Mouse (Mus musculus) stomach, embryonic 15.5 days (tissue): Measurements from ENCODE around the gene Apopt1. TPM values are rescaled to one million over a fixed set of nuclear protein-coding genes. Genes with fewer than 3 reads are reported as not detected.
A peak's percentile ranks its signal among the peaks of the same experiment; 100 is the strongest.
"Not testable (repeated sequence)": the region's sequence is repeated elsewhere in the genome, so short reads cannot be mapped to it uniquely, and the experiment has no call there.

Source experiments
- ATAC-seq: fragments of 200-750 bp; cut with Nextera tagmentation; 2 replicates; pipeline ENCODE4 v1.8.0; 2017; ENCODE audit warnings: low read depth, moderate number of reproducible peaks, moderate TSS enrichment; ENCODE audit not compliant: insufficient read depth, low FRiP score
- H3K27ac ChIP-seq: fragments of 300-500 bp; sonication (generic); 2 replicates; pipeline ENCODE4 v1.5.1; 2015; ENCODE audit warnings: mild to moderate bottlenecking, inconsistent platforms
- H3K27me3 ChIP-seq: fragments of 300-500 bp; sonication (generic); replicated peaks from 2 replicates; pipeline ENCODE4 v1.6.1; 2015; ENCODE audit warnings: inconsistent platforms
- H3K36me3 ChIP-seq: fragments of 300-500 bp; sonication (generic); 2 replicates; pipeline ENCODE4 v1.6.1; 2015; ENCODE audit warnings: inconsistent platforms
- H3K4me1 ChIP-seq: fragments of 300-500 bp; sonication (generic); 2 replicates; pipeline ENCODE4 v1.6.1; 2015; ENCODE audit warnings: inconsistent platforms
- H3K4me2 ChIP-seq: fragments of 300-500 bp; sonication (generic); 2 replicates; pipeline ENCODE4 v1.6.1; 2015; ENCODE audit warnings: mild to moderate bottlenecking, inconsistent platforms
- H3K4me3 ChIP-seq: fragments of 300-500 bp; sonication (generic); replicated peaks from 2 replicates; pipeline ENCODE4 v1.5.1; 2015; ENCODE audit warnings: inconsistent platforms
- H3K9ac ChIP-seq: fragments of 300-500 bp; sonication (generic); 2 replicates; pipeline ENCODE4 v1.6.1; 2015; ENCODE audit warnings: inconsistent platforms
- H3K9me3 ChIP-seq: fragments of 300-500 bp; sonication (generic); 2 replicates; pipeline ENCODE4 v1.6.1; 2016; ENCODE audit warnings: inconsistent platforms
- WGBS: fragments of 180-500 bp; shearing (Covaris S2); methylation state at CpG from one replicate; pipeline ENCODE4 v1.1.7; 2015; 5-methylcytosine and 5-hydroxymethylcytosine counted together
- polyA plus RNA-seq: library from polyadenylated mRNA; unstranded; fragments of >200 nt; fragmentation: Nextera tagmentation; extraction: Ambion mirVana; gene quantifications from 2 replicates; pipeline ENCODE4 v1.2.1, GENCODE M21; 2015

Gene Apopt1
- polyA plus RNA-seq, 1 experiment from 2014 or later = 46.4 TPM

DNA sequence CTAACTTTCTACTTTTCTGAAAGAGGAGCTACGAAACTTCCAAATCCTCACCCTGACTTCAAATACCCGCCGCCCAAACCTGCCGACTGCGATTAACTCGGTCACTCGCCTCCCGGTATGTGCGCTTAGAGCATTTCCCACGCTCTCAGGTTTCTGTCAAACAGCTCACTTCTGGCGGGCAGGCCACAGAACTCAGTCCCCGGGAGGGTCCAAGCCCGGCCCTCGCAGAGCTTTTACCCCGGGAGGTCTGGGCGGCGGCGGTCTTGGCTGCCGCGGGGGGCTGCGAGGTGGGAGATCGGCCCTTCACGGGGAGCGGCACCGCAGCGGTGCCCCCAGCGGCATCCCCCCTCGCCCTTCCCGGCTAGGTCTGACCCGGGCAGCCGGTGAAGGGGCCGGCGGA, 585 bp upstream of the Apopt1 start:
- Histone ChIP-seq H3K9me3 (no peaks in the 10 kb centered on the region), H3K4me3 (peak overlapping the region; percentile 77), H3K4me2 (peak overlapping the region; percentile 72), H3K27me3 (no peaks in the 10 kb centered on the region), H3K27ac (peak overlapping the region; percentile 62), H3K9ac (peak overlapping the region; percentile 84), H3K4me1 (peaks cover 20% of the 10 kb centered on the region), H3K36me3 (peaks cover 32% of the 10 kb centered on the region)
- under 1% methylated on average over 33 of the region's 33 CpGs for WGBS
- ATAC-seq = peak; percentile 47; the same call in 1 of the 2 replicates

DNA sequence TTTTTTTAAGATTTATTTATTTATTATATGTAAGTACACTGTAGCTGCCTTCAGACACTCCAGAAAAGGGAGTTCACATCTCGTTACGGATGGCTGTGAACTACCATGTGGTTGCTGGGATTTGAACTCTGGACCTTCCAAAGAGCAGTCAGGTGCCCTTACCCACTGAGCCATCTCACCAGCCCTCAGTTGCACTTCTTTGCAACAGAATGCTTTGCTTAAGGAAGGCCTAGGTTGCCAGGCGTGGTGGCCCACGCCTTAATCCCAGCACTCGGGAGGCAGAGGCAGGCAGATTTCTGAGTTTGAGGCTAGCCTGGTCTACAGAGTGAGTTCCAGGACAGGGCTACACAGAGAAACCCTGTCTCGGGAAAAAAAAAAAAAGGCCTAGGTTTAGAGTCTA, 819 bp downstream of the Apopt1 start:
- Histone ChIP-seq H3K4me3 (peak overlapping the region; percentile 77), H3K4me1 (peaks cover 20% of the 10 kb centered on the region), H3K4me2 (peak overlapping the region; percentile 72), H3K36me3 (peaks cover 25% of the 10 kb centered on the region)
- ATAC-seq, H3K9ac ChIP-seq, H3K9me3 ChIP-seq, H3K27ac ChIP-seq, H3K27me3 ChIP-seq: not testable (repeated sequence)
- 70% methylated on average over 6 of the region's 6 CpGs for WGBS

DNA sequence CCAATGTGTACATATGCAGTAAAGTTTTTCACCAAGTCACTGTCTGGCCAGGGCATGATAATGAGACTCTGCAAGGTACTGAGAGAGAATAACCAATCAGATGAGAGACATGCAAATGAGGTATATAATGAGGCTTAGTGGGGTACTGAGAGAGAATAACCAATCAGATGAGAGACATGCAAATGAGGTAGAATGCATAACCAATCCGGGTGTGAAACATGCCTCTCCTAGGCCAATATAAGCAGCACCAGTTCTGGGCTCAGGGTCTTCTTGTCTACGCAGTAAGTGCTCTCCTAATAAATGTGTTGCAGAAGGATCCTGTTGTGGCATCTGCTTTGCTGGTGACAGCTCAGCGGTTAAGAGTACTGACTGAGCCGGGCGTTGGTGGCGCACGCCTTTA, 3.4 kb downstream of the Apopt1 start:
- 0 out of 2 replicates have a peak, but pooled peaks cover 4% of the 10 kb centered on the region for H3K36me3 ChIP-seq
- no peak overlapping the region for H3K27ac ChIP-seq
- H3K9ac ChIP-seq = no peak overlapping the region
- 96% methylated on average over 7 of the region's 7 CpGs for WGBS
- H3K9me3 ChIP-seq = no peaks in the 10 kb centered on the region
- ATAC-seq = no peak
- no peak overlapping the region for H3K4me2 ChIP-seq
- H3K27me3 ChIP-seq = no peaks in the 10 kb centered on the region
- H3K4me1 ChIP-seq = peaks cover 18% of the 10 kb centered on the region
- H3K4me3 ChIP-seq = no peak overlapping the region

DNA sequence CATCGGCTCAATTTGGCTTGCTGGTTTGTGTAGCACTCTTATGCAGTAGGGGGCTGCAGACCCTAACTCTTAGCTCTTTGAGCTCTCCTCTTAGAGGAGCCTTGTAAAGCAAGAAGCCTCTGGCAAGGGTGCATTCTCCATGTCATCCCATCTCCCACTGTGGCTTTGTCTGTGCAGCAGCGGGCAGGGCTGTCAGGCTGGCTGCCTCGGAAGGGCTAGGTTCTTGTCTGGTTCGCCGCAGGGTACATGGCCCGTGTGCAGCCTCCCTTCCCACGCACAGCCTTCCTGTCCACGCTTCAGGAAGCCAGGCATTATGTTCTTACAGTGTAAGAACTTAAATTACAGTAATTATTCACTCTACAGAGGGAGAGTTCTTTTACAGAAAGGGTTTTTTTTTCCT, 5.6 kb downstream of the Apopt1 start:
- no peak overlapping the region for H3K9ac ChIP-seq
- H3K4me1 ChIP-seq = peaks cover 13% of the 10 kb centered on the region
- ATAC-seq = no peak
- H3K4me2 ChIP-seq = no peak overlapping the region
- H3K36me3 ChIP-seq = 0 out of 2 replicates have a peak, but pooled peaks cover 4% of the 10 kb centered on the region
- H3K9me3 ChIP-seq = no peaks in the 10 kb centered on the region
- H3K27ac ChIP-seq = no peak overlapping the region
- no peak overlapping the region for H3K4me3 ChIP-seq
- H3K27me3 ChIP-seq = no peaks in the 10 kb centered on the region
- 63% methylated on average over 8 of the region's 8 CpGs for WGBS

DNA sequence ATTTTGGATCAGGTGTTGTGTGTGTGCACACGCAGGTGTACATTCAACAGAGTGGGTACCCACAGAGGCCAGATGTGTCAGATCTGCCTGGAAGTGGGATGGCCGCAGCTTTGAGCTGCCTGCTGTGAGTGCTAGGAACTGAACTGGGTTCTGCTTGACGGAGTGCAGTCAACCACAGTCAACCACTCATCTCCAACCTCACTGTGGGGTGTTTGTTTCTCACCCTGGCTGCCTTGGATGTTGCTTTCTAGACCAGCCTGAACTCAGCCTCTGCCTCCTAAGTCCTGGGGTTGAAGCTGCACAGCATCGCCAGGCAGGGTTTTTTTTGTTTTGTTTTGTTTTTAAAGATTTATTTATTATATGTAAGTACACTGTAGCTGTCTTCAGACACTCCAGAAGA, 7.2 kb downstream of the Apopt1 start:
- no peak for ATAC-seq
- 85% methylated on average over 4 of the region's 4 CpGs for WGBS
- Histone ChIP-seq H3K9me3 (no peaks in the 10 kb centered on the region), H3K9ac (no peak overlapping the region), H3K4me2 (no peak overlapping the region), H3K36me3 (0 out of 2 replicates have a peak, but pooled peaks cover 4% of the 10 kb centered on the region), H3K4me3 (no peak overlapping the region), H3K27me3 (no peaks in the 10 kb centered on the region), H3K27ac (no peak overlapping the region), H3K4me1 (no peaks in the 10 kb centered on the region)

DNA sequence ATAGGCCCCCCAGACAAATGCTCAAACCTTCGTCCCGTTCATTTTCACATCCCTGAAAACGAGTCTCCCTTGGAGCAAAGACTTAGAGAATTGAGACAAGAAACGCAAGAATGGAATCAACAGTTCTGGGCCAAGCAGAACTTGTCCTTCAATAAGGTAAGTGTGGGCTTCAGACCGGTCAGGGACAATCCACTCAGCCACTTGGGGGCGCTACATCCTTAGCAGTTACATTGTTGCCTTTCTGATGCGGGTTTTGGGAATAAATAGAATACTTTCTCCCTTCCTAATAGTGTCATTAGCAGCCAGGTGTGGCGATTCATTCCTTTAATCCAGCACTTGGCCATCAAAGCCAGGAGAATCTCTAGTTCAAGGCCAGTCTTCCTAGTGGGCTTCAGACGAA, 9.6 kb downstream of the Apopt1 start:
- Histone ChIP-seq H3K36me3 (no peaks in the 10 kb centered on the region), H3K4me1 (no peaks in the 10 kb centered on the region), H3K27me3 (no peaks in the 10 kb centered on the region), H3K4me3 (no peak overlapping the region), H3K27ac (no peak overlapping the region), H3K4me2 (no peak overlapping the region), H3K9ac (no peak overlapping the region), H3K9me3 (no peaks in the 10 kb centered on the region)
- ATAC-seq = no peak
- 74% methylated on average over 9 of the region's 9 CpGs for WGBS

DNA sequence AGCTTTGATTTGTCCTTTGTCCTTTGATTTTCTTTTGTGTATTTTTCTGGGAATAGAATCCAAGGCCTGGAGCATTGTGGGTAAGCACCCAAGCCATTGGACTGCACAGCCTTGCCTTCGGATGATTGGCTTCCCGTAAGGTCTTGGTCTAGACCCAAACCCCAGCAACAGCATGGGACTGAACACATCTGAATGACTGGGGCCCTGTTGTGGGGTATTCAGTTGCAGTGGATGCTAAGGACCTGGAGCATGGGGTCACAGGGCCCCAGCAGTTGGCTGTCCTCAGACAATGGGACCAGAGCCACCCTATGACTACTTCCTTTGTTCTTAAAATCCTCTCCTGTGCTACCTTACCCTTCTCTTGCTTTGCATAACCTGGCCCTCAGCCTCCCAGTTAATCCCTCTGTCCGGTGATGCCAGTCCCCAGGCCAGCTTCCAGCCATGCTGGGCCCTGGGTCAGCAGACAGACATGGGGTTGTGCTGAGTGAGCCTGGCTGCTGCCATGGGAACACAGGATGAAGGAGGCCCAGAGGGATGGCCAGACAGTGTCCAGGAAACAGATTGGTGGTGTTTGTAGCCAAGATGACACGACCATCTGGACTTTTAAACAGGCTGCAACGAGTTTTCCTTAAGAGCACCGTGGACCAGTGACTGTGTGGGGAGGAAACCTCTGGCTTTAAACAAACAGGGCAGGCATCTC, 11.7 kb downstream of the Apopt1 start:
- Histone ChIP-seq H3K4me1 (no peaks in the 10 kb centered on the region), H3K9ac (no peak overlapping the region), H3K27me3 (no peaks in the 10 kb centered on the region), H3K27ac (no peak overlapping the region), H3K4me2 (no peak overlapping the region), H3K36me3 (peaks cover under 1% of the 10 kb centered on the region; the same call in 1 of the 2 replicates), H3K9me3 (no peaks in the 10 kb centered on the region), H3K4me3 (no peak overlapping the region)
- ATAC-seq = peak; percentile 59
- WGBS = 64% methylated on average over 6 of the region's 6 CpGs

DNA sequence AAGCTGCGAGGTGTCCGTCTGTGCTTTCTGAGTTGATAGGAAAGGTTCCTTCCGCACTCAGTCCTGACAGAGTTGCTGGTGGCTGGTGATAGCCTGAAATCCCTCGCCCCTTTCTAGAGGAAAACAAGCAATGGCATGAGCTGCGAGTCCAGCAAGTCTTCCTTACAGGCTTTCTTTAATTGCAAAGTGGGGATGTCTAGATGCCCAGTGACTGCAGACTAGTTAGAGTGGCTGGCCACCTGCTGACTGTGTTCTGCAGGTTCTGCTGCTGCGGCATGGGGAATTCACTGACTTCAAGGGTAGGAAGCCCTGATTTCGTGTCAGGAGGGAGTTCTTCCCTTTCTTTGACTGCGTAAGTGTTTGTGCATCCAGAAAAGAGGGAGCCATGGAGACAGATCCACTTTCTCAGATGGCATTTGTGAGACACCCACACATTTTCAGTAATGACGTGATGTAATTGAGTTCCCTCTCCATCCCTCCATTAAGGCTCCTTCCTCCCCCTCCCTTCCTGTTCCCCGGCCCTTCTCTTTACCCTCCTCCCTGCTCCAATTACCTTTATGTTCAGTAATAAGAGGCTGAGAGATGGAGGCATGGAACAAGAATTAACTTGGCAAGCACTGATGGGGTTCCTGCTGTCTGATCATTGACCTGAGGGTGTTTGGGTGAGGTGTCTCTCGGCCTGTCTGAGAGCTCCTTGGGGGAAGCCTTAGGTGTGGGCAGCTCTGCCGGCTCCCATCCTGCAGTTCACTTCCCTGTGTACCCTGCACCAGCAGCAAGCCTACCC, 12.5 kb downstream of the Apopt1 start:
- no peak overlapping the region for H3K9ac ChIP-seq
- peaks cover 3% of the 10 kb centered on the region; the same call in 1 of the 2 replicates for H3K36me3 ChIP-seq
- no peak overlapping the region for H3K27ac ChIP-seq
- H3K4me3 ChIP-seq = no peak overlapping the region
- no peaks in the 10 kb centered on the region for H3K4me1 ChIP-seq
- ATAC-seq = peak; percentile 15; the same call in 1 of the 2 replicates
- H3K27me3 ChIP-seq = no peaks in the 10 kb centered on the region
- H3K4me2 ChIP-seq = no peak overlapping the region
- 74% methylated on average over 12 of the region's 12 CpGs for WGBS
- H3K9me3 ChIP-seq = no peaks in the 10 kb centered on the region

DNA sequence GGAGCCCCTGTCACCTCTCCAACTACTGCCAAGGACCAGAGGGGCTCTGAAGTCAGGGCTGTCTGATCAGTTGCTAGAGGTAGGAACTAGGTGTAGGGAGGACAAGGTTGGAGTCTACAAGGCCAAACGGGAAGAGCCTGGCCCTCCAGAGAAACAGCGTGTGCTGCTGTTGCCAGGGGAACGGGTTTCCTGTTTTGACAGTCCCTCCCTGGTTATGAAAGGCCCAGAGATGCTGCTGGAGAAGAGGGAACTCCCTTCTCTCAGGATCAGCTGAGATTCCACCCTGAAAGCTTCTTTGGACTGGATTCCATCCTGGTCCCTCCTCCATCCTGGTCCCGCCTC, 13.0 kb downstream of the Apopt1 start:
- Histone ChIP-seq H3K9me3 (no peaks in the 10 kb centered on the region), H3K27ac (no peak overlapping the region), H3K9ac (no peak overlapping the region), H3K36me3 (peaks cover 3% of the 10 kb centered on the region; the same call in 1 of the 2 replicates), H3K27me3 (no peaks in the 10 kb centered on the region), H3K4me1 (no peaks in the 10 kb centered on the region), H3K4me2 (no peak overlapping the region), H3K4me3 (no peak overlapping the region)
- ATAC-seq = peak; percentile 36; the same call in 1 of the 2 replicates
- 55% methylated on average over 4 of the region's 4 CpGs for WGBS

DNA sequence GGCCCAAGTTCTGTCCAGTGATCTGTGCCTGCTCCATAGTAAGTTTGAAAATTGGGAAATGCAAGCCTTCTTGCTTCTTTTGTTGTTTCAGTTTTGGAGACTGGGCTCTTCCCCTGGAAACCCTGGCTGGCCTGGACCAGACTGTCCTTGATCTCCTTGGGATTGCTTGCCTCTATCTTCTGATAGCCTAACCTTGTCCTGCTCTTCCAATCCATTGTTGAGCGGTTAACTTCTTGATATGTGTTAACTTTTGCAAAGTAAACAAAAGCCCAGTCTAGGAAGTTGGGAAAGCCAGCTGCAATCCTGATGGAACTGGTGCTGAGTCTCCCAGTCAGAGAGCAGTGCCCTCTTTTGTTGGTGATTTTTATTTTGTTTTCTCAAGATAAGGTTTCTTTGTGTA, 14.9 kb downstream of the Apopt1 start:
- Histone ChIP-seq H3K4me1 (no peaks in the 10 kb centered on the region), H3K9me3 (no peaks in the 10 kb centered on the region), H3K27me3 (no peaks in the 10 kb centered on the region), H3K27ac (no peak overlapping the region), H3K9ac (no peak overlapping the region), H3K4me3 (no peak overlapping the region), H3K36me3 (peaks cover 3% of the 10 kb centered on the region; the same call in 1 of the 2 replicates), H3K4me2 (no peak overlapping the region)
- no peak for ATAC-seq
- 64% methylated on average over 1 of the region's 1 CpGs for WGBS

DNA sequence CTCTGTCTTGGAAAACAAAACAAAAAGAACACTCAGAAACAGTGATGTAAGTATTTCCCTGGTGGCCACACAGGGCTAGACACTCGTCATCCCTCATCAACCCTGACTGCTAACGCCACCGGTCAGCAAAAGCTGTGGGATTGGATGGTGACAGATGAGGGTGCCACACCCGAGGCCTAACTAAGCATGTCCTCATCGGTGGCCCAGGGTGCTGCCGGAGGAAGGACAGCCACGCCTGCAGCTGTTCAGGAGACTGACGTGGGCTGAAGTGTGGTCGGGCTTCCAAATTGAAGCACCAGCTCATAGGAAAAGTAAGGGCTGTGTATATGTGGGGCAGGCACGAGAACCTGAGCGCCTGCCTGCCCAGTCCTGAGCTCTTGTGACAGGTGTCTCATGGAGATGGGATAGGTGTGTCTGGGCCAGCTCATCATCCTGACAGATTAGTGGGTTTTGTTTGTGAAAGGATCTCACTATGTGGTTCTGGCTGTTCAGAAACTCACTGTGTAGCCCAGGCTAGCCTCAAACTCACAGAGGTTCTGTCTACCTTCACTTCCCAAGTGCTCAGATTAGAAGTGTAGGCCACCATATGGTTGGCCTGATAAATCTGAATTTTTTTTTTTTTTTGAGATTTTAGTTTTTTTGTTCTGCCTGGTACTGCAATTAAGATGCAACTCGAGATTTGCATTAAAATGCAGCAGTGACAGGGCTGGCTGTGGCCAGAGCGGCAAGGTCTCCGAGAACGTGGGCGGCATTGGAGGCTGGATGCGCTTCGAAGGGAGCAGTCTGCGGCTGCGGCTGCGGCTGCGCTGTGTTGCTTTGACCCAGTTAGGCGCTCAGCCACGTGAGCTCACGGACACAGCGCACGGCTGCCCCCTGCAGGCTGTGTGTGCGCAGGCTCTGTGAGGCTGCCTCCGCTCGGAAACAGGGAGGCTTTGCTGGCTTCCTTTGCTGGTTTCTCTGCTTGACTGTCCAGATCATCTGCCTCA, 19.1 kb downstream of the Apopt1 start:
- H3K9ac ChIP-seq = no peak overlapping the region
- ATAC-seq = peak; percentile 83
- H3K36me3 ChIP-seq = peaks cover 3% of the 10 kb centered on the region; the same call in 1 of the 2 replicates
- H3K4me1 ChIP-seq = no peaks in the 10 kb centered on the region
- 30% methylated on average over 30 of the region's 30 CpGs for WGBS
- no peak overlapping the region for H3K4me3 ChIP-seq
- no peaks in the 10 kb centered on the region for H3K27me3 ChIP-seq
- no peaks in the 10 kb centered on the region for H3K9me3 ChIP-seq
- H3K4me2 ChIP-seq = peak overlapping the region; percentile 44; the same call in 1 of the 2 replicates
- no peak overlapping the region for H3K27ac ChIP-seq
